Mouse (Mus musculus): Measurements from ENCODE around the gene Mettl7a1.
"Not testable (repeated sequence)": the region's sequence is repeated elsewhere in the genome, so short reads cannot be mapped to it uniquely, and the experiment has no call there.

Gene Mettl7a1

GRCm38 (mm10) chr15:100301556-100301955 is 2.4 kb upstream of the Mettl7a1 start:
- DNase-seq: no peak

GRCm38 (mm10) chr15:100303428-100304018 is 417 bp upstream of the Mettl7a1 start:
- peak; percentile 17 to 26 for DNase-seq

GRCm38 (mm10) chr15:100306201-100306600 is 2.3 kb downstream of the Mettl7a1 start:
- no peak for DNase-seq

- peak; percentile 52 to 53 for DNase-seq
These were observed 3.6 kb downstream of the Mettl7a1 start for GRCm38 (mm10) chr15:100307438-100308096.

GRCm38 (mm10) chr15:100312346-100312745 is 8.4 kb downstream of the Mettl7a1 start:
- no peak for DNase-seq

- no peak for DNase-seq
These were observed 10.7 kb downstream of the Mettl7a1 start for GRCm38 (mm10) chr15:100314448-100315145.

- DNase-seq: not testable (repeated sequence)
These were observed 14.2 kb downstream of the Mettl7a1 start for GRCm38 (mm10) chr15:100318014-100318671.

GRCm38 (mm10) chr15:100319884-100320283 is 15.9 kb downstream of the Mettl7a1 start:
- DNase-seq: no peak

GRCm38 (mm10) chr15:100320295-100320905 is 16.5 kb downstream of the Mettl7a1 start:
- DNase-seq: no peak

GRCm38 (mm10) chr15:100321134-100321533 is 17.2 kb downstream of the Mettl7a1 start:
- DNase-seq: peak; percentile 71 to 73

- no peak for DNase-seq
These were observed 20.2 kb downstream of the Mettl7a1 start for GRCm38 (mm10) chr15:100324021-100324591.

GRCm38 (mm10) chr15:100325235-100325634 is 21.3 kb downstream of the Mettl7a1 start:
- no peak for DNase-seq

- DNase-seq: not testable (repeated sequence)
These were observed 24.1 kb downstream of the Mettl7a1 start for GRCm38 (mm10) chr15:100328089-100328488.

- not testable (repeated sequence) for DNase-seq
These were observed 25.4 kb downstream of the Mettl7a1 start for GRCm38 (mm10) chr15:100329336-100329735.

GRCm38 (mm10) chr15:100330739-100331138 is 26.8 kb downstream of the Mettl7a1 start:
- DNase-seq: no peak

- DNase-seq: not testable (repeated sequence)
These were observed 28.4 kb downstream of the Mettl7a1 start for GRCm38 (mm10) chr15:100332077-100332961.

- no peak for DNase-seq
These were observed 30.7 kb downstream of the Mettl7a1 start, which contains the start of gene Mettl7a3 for GRCm38 (mm10) chr15:100334629-100335028. Mettl7a3 (plus strand) TSS chr15:100334929.

GRCm38 (mm10) chr15:100337328-100337727 is 33.4 kb downstream of the Mettl7a1 start:
- not testable (repeated sequence) for DNase-seq

GRCm38 (mm10) chr15:100337847-100338246 is 33.9 kb downstream of the Mettl7a1 start:
- peak; percentile 69 to 80 for DNase-seq

- not testable (repeated sequence) for DNase-seq
These were observed 37.5 kb downstream of the Mettl7a1 start for GRCm38 (mm10) chr15:100341314-100341980.

GRCm38 (mm10) chr15:100345484-100345883 is 41.5 kb downstream of the Mettl7a1 start:
- DNase-seq: no peak
